Mouse (Mus musculus): ENCODE data around the gene Rac2. TPM values are rescaled to one million over a fixed set of nuclear protein-coding genes. Genes with fewer than 3 reads are reported as not detected.

Rac2 gene
- polyA plus RNA-seq, 1 experiment: 1,833 TPM

GRCm38 (mm10) chr15:78544561-78545001, 28.0 kb downstream of the Rac2 start, which contains the start of gene Sstr3:
Gene Sstr3, minus strand, starts transcription at chr15:78544685.
- Histone ChIP-seq H3K4me3 (ENCODE audit: control insufficient read depth, insufficient read depth, low read length) (no peak within 1 kb of the TSS), H3K27me3 (ENCODE audit: control insufficient read depth, insufficient read depth, low read length) (no peaks in the 10 kb centered on the region; the same call in 1 of the 2 replicates), H3K27ac (ENCODE audit: control insufficient read depth, insufficient read depth, low read length) (no peak within 1 kb of the TSS), H3K36me3 (ENCODE audit: control insufficient read depth, insufficient read depth, low read length) (no peaks in the 10 kb centered on the region), H3K4me1 (replicated peaks; ENCODE audit: control insufficient read depth, insufficient read depth, low read length) (peaks cover 15% of the 10 kb centered on the region)
- DNase-seq: no peak
- TF ChIP-seq POLR2A (IDR thresholded peaks at IDR 0.05; ENCODE audit: control insufficient read depth, extremely low read depth, insufficient read depth, low read length, poor library complexity) (no peak), CTCF (IDR thresholded peaks at IDR 0.05; ENCODE audit: borderline replicate concordance, control insufficient read depth, extremely low read depth, insufficient read depth, low read length, poor library complexity) (no peak)
- 14% methylated on average over 14 of the region's 14 CpGs for WGBS

- Histone ChIP-seq H3K27me3 (ENCODE audit: control insufficient read depth, insufficient read depth, low read length) (no peaks in the 10 kb centered on the region; the same call in 1 of the 2 replicates), H3K4me1 (replicated peaks; ENCODE audit: control insufficient read depth, insufficient read depth, low read length) (peaks cover 15% of the 10 kb centered on the region), H3K36me3 (ENCODE audit: control insufficient read depth, insufficient read depth, low read length) (no peaks in the 10 kb centered on the region), H3K4me3 (ENCODE audit: control insufficient read depth, insufficient read depth, low read length) (no peak overlapping the region), H3K27ac (ENCODE audit: control insufficient read depth, insufficient read depth, low read length) (no peak overlapping the region)
- DNase-seq: no peak
- TF ChIP-seq CTCF (IDR thresholded peaks at IDR 0.05; ENCODE audit: borderline replicate concordance, control insufficient read depth, extremely low read depth, insufficient read depth, low read length, poor library complexity) (no peak), POLR2A (IDR thresholded peaks at IDR 0.05; ENCODE audit: control insufficient read depth, extremely low read depth, insufficient read depth, low read length, poor library complexity) (no peak)
- WGBS: 82% methylated on average over 15 of the region's 15 CpGs
Measured at GRCm38 (mm10) chr15:78544041-78544440, 28.5 kb downstream of the Rac2 start.

- TF ChIP-seq CTCF (IDR thresholded peaks at IDR 0.05; ENCODE audit: borderline replicate concordance, control insufficient read depth, extremely low read depth, insufficient read depth, low read length, poor library complexity) (no peak), POLR2A (IDR thresholded peaks at IDR 0.05; ENCODE audit: control insufficient read depth, extremely low read depth, insufficient read depth, low read length, poor library complexity) (no peak)
- Histone ChIP-seq H3K4me3 (ENCODE audit: control insufficient read depth, insufficient read depth, low read length) (no peak overlapping the region), H3K27me3 (ENCODE audit: control insufficient read depth, insufficient read depth, low read length) (no peaks in the 10 kb centered on the region; the same call in 1 of the 2 replicates), H3K27ac (ENCODE audit: control insufficient read depth, insufficient read depth, low read length) (no peak overlapping the region), H3K36me3 (ENCODE audit: control insufficient read depth, insufficient read depth, low read length) (no peaks in the 10 kb centered on the region), H3K4me1 (replicated peaks; ENCODE audit: control insufficient read depth, insufficient read depth, low read length) (peaks cover 6% of the 10 kb centered on the region)
- WGBS: 83% methylated on average over 7 of the region's 7 CpGs
- no peak for DNase-seq
Measured at GRCm38 (mm10) chr15:78542767-78543303, 29.7 kb downstream of the Rac2 start.

GRCm38 (mm10) chr15:78542098-78542766, 30.4 kb downstream of the Rac2 start:
- Histone ChIP-seq H3K4me1 (replicated peaks; ENCODE audit: control insufficient read depth, insufficient read depth, low read length) (0 out of 2 replicates have a peak, but pooled peaks cover 2% of the 10 kb centered on the region), H3K36me3 (ENCODE audit: control insufficient read depth, insufficient read depth, low read length) (no peaks in the 10 kb centered on the region), H3K4me3 (ENCODE audit: control insufficient read depth, insufficient read depth, low read length) (no peak overlapping the region), H3K27ac (ENCODE audit: control insufficient read depth, insufficient read depth, low read length) (no peak overlapping the region), H3K27me3 (ENCODE audit: control insufficient read depth, insufficient read depth, low read length) (no peaks in the 10 kb centered on the region; the same call in 1 of the 2 replicates)
- TF ChIP-seq CTCF (IDR thresholded peaks at IDR 0.05; ENCODE audit: borderline replicate concordance, control insufficient read depth, extremely low read depth, insufficient read depth, low read length, poor library complexity): no peak
- no peak for TF ChIP-seq POLR2A (IDR thresholded peaks at IDR 0.05; ENCODE audit: control insufficient read depth, extremely low read depth, insufficient read depth, low read length, poor library complexity)
- 91% methylated on average over 3 of the region's 3 CpGs for WGBS
- DNase-seq: no peak

GRCm38 (mm10) chr15:78541606-78542005, 31.0 kb downstream of the Rac2 start:
- 76% methylated on average over 3 of the region's 3 CpGs for WGBS
- no peak for DNase-seq
- Histone ChIP-seq H3K36me3 (ENCODE audit: control insufficient read depth, insufficient read depth, low read length) (no peaks in the 10 kb centered on the region), H3K27me3 (ENCODE audit: control insufficient read depth, insufficient read depth, low read length) (no peaks in the 10 kb centered on the region; the same call in 1 of the 2 replicates), H3K4me1 (replicated peaks; ENCODE audit: control insufficient read depth, insufficient read depth, low read length) (no peaks in the 10 kb centered on the region), H3K4me3 (ENCODE audit: control insufficient read depth, insufficient read depth, low read length) (no peak overlapping the region), H3K27ac (ENCODE audit: control insufficient read depth, insufficient read depth, low read length) (no peak overlapping the region)
- TF ChIP-seq CTCF (IDR thresholded peaks at IDR 0.05; ENCODE audit: borderline replicate concordance, control insufficient read depth, extremely low read depth, insufficient read depth, low read length, poor library complexity) (no peak), POLR2A (IDR thresholded peaks at IDR 0.05; ENCODE audit: control insufficient read depth, extremely low read depth, insufficient read depth, low read length, poor library complexity) (no peak)

- H3K36me3 ChIP-seq (ENCODE audit: control insufficient read depth, insufficient read depth, low read length): no peaks in the 10 kb centered on the region
- WGBS: 84% methylated on average over 3 of the region's 3 CpGs
- H3K4me1 ChIP-seq (replicated peaks; ENCODE audit: control insufficient read depth, insufficient read depth, low read length): no peaks in the 10 kb centered on the region
- no peak overlapping the region for H3K4me3 ChIP-seq (ENCODE audit: control insufficient read depth, insufficient read depth, low read length)
- DNase-seq: no peak
- no peaks in the 10 kb centered on the region; the same call in 1 of the 2 replicates for H3K27me3 ChIP-seq (ENCODE audit: control insufficient read depth, insufficient read depth, low read length)
- no peak overlapping the region for H3K27ac ChIP-seq (ENCODE audit: control insufficient read depth, insufficient read depth, low read length)
- TF ChIP-seq POLR2A (IDR thresholded peaks at IDR 0.05; ENCODE audit: control insufficient read depth, extremely low read depth, insufficient read depth, low read length, poor library complexity) (no peak), CTCF (IDR thresholded peaks at IDR 0.05; ENCODE audit: borderline replicate concordance, control insufficient read depth, extremely low read depth, insufficient read depth, low read length, poor library complexity) (no peak)
Measured at GRCm38 (mm10) chr15:78541036-78541435, 31.5 kb downstream of the Rac2 start.

All from thymus, adult 2 months (tissue).